Mouse (Mus musculus): Measurements from ENCODE around the gene Itpk1.
"Not testable (repeated sequence)": the region's sequence is repeated elsewhere in the genome, so short reads cannot be mapped to it uniquely, and the experiment has no call there.

The Itpk1 gene

DNA sequence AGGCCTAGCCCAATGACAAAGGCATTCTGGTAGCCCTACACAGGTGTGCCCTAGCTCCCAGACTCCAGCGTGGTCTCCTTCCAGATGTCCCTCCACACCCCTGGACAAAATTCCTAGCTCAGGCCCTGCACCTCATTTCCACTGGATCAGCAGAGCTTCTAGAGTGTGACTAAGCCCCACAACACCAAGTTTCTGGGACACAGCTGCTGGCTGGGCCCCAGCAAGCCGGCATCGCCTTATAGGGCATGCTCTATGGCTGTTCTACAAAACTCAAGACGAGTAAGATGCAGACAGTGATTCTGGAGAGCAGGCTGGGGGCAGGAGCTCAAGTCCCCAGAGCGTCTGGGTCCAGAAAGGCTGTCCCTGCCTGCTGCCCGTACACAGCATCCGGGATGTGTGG lies 43.0 kb downstream of the Itpk1 start:
- no peak for DNase-seq (ENCODE audit: low spot score in 2 of 2)

DNA sequence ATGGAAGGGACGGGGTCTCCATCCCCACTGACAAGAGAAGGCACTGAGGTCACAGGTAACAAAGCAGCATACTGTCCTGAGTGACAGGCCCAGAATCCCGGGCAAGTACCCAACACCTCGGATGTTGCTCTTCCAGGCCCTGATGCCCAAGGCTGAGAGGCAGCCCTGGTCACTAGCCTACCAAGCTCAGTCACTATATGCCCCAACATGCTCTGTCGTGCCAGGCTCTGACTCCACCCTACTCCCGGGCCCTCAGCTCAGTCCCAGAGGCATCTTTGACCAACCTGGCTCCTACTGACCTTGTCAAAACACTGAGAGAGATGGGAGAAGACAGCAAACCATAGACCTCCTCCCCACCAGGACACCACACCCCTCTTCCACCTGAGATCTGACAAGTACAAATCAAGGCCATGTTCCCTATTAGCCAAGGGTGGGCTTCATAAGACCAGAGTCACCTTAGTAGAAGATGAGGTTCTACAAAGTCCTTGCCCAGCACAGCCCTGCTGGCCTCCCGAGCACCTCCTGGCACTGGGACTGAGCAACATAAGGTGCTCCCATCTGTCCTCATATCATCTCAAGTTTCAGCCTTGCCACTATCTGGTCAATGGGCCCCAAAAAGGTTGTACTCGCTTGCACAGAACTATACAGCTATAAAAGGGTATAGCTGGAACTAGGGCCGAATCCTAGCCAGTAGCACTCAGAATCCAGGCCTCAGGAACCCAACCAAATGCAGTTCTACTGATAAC lies 43.7 kb downstream of the Itpk1 start:
- no peak for DNase-seq (ENCODE audit: low spot score in 2 of 2)

DNA sequence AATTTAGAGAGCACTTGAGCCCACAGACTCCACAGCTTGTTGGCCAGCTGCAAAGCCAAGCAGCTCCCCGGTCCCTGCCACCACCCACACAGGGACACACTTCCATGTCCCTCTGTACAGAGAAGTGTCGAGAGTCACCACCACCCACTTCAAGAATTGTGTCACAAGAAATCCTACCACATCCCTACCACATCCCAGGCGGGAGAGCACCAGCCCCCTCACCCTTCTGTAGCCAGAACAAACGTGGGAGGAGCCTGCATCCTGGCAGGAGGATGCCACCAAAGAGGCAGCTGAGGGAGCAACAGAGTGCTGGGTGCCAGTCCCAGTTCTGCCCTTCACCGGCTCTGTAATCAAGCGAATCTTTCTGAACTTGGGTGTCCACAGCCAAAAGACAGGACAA lies 51.7 kb downstream of the Itpk1 start:
- DNase-seq (ENCODE audit: low spot score in 2 of 2): no peak

DNA sequence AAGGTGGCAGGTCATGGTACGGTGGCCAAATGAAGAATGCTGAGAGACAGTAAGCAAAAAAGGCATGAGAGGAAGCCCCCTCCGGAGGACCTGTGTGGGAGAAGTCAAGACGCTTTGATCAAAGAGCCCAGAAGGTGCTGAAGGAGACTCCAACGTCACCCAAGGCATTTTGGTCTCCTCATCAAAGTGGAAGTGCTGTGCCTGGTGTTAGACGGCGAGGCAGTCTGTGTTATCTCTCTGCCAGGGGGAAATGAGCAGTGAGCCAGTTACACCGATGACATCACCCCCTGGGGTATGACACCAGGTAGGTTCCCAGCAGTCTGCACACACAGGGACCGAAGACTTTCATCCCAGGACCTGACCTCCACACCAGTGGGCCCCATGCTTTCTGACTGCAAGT lies 52.3 kb downstream of the Itpk1 start:
- DNase-seq (ENCODE audit: low spot score in 2 of 2): no peak

DNA sequence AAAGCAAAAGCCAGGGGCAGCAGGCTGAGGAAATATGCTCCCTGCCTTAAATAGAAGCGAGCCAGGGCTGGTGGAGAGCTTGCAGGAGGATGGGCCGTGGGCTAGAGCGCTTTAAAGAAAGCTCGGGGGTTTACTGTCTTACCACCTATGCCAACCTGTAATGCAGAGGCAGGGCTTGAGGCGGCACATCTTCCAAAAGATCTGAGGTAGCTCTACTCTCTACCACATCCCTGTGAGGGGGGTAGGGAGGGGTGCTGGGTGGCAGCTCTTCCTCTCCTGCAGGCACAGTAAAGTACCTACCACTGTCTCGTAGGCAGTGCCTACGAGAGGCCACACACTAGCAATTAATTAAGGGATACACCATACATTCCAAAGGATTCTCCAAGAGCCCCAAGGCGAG lies 52.9 kb downstream of the Itpk1 start:
- DNase-seq (ENCODE audit: low spot score in 2 of 2): no peak

DNA sequence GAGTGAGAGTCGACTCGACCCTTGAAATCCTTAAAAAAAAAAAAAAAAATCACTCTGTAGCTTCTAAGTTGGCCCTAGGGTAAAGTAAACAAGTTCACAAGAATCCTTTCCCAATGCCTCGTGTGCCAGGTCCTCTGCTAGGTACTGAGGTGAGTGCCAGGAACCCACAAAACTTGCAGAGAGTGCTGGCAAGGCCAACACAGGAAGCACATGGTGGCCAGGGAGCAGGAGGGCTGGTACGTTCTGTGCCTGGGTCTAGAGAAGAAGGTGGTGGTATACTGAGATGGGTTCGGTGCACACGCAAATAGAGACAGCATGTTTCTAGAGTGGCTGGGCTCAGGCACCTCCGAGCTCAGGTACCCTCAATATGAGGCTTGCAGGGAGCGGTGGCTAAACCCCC lies 53.3 kb downstream of the Itpk1 start:
- DNase-seq (ENCODE audit: low spot score in 2 of 2): no peak

DNA sequence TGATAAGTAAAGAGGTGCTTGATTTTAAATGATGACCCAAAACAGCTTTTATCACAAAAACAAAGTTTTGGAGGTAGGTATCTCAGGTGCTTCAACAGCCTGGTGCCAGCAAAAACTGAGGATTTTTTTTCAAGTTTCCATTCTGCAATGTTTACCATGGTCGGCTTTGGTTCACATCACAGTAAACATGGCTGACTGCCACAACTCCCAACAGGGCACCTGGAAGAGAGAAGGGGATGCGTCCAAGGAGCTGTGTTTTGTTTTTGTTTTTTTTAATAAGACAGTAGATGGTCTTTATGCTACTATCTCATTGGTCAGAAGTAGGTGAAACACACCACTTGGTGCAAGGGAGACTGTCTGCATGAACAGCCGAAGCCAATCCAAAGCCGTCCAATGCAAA lies 54.1 kb downstream of the Itpk1 start:
- no peak for DNase-seq (ENCODE audit: low spot score in 2 of 2)

DNA sequence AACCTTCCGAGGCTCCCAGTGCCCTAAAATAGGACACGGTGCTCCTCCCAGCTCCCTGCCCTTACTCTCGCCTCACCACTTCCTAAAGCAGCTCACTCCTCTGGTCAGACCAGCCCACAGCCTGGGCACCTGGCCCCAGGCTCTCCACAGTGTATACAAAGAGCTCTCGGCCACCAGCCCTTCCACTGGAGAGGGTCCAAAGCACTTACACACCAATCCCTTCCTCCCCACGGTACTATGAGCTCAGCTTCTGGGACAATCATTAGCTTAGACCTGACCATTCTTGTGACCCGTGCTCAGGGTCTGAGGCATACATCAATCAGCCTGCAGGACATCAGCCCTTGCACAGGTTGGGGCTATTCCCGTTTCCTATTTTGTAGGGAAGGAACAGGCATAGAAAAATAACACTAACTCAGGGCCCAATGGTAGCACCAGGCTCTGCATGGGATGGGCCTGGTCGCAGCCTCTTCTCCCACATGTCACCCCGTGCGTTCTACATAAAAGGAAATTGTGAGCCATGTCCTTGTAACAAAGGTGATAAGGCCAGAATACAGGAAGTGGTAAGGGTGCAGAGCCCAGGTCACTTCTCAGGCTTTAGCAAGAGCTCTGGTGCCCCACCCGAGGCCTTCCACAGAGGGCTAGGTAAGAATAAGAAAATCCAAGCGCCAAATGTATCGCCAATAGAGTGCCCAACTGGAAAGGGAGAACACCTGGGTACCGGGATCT lies 56.7 kb downstream of the Itpk1 start:
- no peak for DNase-seq (ENCODE audit: low spot score in 2 of 2)

DNA sequence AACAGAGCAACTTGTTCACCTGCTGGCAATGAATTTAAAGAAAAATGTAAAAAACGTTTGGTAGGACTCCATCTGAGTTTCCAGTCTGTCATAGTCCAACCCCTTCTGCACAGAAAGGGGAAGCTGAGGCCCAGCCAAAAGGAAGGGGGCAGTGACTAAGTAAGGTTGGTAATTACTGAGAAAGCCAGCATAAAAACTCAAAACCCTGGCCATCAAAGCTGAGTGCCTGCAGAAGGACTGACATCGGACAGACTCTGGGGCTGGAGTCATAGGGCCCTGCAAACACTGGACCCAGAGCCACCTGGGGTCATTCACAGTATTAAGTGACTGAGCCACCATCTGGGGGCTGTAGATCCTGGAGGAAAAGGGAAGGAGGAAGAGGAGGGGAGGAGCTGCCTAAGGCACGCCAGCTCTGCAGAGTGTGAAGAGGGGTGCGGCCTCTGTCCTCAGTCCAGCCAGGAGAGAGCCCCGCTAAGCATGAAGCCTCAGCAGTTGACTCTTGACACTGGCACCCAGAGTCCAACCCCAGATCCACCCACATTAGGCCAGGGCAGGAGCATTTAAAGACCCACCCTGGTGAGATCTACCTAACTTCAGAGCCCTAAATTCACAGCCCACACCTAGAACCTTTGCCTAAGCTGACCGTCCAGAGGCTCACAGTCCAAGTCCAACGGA lies 58.0 kb downstream of the Itpk1 start:
- DNase-seq (ENCODE audit: low spot score in 2 of 2): no peak

DNA sequence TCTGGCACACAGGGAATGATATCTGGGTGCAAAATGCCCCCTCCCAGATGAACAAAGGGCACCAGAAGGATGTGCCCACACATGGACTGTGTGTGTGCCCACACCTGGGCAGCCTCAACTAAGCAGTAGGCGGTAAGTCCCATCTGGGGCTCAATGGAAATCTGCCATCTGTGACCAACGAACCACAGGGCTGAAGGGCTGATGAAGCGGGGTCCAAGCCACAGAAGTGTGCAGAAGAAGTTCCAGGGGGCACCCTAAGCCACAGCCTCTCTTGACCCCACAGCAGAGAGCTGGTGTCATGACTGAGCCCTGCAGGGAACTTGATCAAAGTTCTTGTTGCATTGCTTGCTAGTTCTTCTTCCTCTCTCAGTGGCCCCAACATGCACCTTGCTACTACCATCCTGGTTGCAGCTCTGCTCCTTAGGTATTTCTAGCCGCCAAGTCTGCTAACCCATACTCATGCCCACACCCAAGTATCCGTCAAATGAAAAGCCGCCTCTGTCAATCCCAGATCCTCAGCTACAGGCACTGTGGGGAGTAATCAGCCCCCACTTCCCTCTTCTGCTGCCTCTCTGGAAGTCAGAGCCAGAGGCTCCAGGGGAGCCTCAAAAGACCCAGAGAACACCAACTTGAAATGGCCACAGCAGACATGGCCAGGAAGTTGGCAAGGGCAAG lies 58.7 kb downstream of the Itpk1 start:
- no peak for DNase-seq (ENCODE audit: low spot score in 2 of 2)

DNA sequence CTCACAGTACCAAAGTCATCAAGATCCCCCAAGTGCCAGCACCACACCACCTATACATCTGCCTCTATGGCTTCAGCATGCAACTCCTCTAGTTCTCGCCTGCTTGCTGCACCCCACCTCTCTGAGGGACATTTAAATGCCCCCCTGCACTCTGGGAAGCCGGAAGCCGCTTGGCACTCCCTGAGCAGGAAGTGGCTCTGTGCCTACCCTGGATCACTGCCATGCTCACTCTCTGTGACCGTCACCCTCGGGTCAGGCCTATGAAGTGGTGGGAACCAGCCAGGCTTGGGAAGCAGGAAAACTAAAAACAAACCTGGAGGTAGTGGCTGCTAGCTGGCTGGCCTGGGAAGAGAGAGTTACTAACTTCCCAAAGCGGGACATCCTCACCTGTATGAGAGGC lies 61.4 kb downstream of the Itpk1 start:
- DNase-seq (ENCODE audit: low spot score in 2 of 2): no peak

DNA sequence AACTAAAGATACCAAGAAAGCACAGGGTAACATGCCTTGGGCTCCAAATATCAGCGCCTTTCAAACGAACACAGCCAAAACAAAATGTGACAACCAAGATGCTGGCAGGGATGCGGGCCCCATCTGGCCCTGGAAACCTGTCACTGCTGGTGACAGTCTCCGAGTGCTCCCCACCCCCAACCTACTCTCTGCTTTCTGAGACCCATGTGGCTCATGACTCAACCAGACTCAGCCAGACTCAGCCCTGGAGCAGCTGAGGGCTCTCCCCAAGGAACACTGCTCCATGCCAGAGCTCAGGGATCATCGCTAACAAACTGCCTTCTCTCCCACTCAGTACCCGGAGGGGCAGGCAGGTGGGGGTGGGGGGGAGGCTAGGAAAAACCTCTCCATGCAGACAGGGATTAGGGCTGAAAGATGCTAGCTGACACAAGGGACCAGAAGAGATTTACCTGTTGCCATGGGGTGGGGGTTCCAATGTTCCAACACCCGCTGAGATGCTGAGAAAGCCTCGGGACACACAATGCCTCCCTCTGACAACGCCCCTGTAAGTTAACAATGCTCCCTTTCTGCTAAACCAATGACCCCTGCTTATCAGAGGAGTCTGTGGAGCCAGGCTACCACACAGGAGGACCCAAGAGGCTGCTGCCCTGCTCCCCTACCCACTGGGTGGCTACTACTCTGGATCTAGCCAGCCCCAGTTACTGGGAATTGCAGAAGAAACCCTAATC lies 64.1 kb downstream of the Itpk1 start:
- peak; percentile 42 to 73 for DNase-seq (ENCODE audit: low spot score in 2 of 2)

DNA sequence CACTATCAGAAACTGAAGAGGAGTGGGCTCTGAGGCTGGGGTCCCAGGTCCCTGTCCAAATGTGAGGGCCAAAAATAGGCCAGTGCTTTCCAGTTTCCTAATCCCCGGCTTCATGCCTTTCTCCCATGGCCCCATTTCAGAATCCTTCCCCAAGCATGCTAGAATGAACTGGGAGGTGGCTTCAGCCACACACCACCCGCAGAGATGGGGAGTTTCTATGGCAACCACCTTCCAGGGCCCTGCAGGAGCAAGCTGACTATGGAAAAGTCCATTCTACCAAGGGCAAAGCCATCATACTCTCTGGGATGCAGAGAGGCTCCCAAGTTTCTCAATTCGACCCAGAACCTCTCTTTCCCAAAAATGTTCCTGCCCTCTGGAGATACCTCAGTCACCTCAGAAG lies 65.9 kb downstream of the Itpk1 start:
- DNase-seq (ENCODE audit: low spot score in 2 of 2): peak in 1 of 2 experiments; percentile 31

DNA sequence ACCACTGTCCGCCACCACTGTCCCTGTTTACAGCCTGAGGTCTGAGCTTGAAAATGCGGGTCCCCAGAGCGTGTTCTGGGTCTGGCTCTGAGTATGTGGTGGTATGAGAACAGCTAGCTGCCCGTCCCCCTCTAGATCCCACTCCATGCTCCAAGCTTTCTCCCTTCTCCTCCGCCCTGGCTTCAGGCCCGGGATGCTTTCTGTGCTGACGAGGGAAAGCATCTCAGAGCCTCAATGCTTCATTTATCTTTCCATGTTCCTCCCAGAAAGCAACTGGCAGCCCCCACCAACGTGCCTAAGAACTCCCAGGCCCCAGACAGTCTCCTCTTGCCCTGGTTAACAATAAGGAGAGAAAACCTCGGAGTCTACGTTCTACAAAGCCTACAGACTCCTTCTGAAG lies 67.5 kb downstream of the Itpk1 start:
- no peak for DNase-seq (ENCODE audit: low spot score in 2 of 2)

DNA sequence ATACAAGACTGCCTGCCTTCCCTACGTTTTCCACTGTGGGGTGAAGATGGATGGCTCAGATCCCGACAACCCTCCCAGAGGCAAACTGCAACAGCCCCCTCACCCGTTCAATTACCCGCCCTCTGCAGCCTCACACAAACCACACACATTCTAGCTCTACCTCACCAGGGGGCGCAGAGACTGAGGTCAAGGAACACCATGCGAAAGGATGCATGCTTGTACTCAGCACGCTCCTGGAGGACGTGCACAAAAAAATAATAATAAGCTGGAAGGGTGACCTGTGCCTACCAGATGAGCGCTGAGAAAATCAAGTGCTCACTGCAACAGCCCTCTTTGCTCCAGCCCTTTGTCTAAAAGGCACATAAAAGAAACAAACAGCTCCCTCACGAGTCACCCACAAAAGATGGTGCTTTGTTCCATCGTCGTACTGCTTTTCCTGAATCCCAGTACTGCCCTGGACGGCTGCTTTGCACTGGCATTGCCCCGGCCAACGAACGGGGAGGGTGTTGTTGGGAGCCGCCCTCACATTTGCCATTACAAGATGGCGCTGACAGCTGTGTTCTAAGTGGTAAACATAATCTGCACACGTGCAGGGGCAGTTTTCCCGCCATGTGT lies 70.2 kb downstream of the Itpk1 start:
- DNase-seq (ENCODE audit: low spot score in 2 of 2): no peak

DNA sequence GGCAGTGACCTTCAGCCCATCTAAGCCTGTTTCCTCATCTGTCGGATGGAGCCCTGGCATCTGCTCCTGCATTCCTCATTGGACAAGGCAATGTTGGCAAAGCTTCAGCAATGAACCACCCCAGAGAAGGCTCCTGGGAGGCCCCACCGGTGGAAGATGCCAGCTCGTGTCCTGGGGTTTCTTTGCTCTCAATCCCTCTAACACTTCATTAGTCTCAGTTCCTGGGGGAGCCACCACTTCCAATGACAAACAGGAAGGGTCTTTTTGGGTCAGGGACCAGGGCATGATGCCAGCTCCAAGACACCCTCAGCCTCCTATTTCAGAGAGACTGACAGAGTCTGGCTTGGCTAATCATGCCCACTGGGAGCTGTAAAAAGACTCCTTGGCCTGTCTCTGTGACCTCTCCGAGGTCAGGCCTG lies 71.6 kb downstream of the Itpk1 start:
- peak in 1 of 2 experiments; percentile 41 for DNase-seq (ENCODE audit: low spot score in 2 of 2)

DNA sequence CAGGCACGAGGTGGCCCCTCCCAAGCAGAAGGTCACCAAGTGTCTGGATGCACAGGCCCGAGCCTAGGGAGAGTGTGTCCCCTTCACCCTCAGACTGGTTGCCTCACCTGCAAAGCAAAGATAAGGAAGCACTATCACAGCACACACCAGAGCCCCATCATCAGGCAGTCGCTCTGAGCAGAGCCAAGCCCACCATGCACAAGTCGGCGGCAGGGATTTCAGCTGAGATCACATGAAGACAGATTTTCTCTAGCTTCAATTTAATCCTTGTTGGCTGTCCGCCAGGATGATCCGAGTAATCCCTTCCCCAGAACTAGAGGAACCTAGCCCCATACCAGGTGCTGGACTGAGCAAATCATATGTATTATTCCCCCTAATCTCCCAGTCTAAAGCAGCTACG lies 73.0 kb downstream of the Itpk1 start:
- peak in 1 of 2 experiments; percentile 32 for DNase-seq (ENCODE audit: low spot score in 2 of 2)

DNA sequence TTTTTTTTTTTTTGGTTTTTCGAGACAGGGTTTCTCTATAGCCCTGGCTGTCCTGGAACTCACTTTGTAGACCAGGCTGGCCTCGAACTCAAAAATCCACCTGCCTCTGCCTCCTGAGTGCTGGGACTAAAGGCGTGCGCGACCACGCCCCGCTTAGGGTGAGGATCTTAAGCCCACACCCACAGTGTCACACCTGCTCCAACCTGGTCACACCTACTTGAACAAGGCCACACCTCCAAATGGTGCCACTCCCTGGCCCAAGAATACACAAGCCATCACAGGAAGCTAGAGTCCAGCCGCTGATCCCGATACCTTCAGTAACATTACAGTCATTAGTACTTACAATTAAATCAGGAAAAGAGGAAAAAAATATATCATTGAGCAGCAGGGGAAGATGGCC lies 74.3 kb downstream of the Itpk1 start:
- DNase-seq (ENCODE audit: low spot score in 2 of 2): not testable (repeated sequence)

DNA sequence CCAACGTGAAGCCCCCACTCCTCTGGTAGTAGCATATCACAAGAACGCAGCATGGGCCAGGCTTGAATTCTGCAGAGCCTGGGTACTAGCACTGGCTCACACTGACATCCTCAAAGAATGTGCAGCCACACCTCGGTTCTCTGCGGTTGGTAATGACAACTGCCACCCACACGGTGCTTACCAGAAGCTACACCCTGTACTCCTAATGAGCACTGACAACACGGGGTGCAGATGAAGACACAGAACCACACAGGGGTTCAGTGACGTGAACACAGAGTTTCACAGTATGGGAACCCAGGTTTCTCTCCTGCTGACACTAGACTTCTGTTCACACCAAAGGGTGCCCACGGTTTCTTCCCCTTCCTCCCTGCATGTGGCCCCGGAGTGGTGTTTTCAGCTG lies 76.5 kb downstream of the Itpk1 start:
- no peak for DNase-seq (ENCODE audit: low spot score in 2 of 2)

DNA sequence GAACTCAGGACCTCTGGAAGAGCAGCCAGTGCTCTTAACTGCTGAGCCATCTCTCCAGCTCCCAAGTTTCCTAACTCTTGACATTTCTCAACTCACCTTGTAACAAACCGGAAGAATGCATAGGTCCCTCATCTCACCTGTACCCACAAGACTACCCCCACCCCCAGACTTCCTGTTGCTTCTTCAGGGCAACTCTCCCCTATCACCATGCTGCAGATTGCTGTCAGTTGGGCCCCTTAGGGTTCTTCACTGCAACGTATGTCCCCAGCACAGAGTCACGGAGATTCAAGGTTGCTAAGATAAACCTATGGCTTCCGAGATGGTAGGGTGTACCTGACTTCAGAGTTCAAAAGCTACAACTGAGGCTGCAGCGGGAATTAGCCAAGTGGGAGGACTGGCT lies 77.2 kb downstream of the Itpk1 start:
- no peak for DNase-seq (ENCODE audit: low spot score in 2 of 2)

DNA sequence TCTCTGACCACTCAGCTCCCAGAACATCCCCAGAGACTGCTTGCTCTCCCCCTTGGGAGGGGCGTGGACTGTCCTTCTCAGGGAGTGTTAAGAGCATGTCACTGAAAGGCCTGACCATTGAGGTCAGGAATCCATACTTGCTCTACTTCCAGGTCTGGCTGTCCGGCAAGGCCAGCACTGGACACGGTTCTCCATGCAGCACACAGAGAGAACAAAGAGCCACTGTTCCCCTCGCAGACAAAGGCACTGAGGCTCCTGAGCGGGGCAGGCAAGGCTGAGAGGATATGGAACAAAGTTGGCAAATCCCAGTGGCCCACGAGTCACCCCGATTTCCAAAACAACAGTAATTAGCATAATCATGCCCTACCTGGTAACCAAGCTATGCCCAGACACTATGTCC lies 77.9 kb downstream of the Itpk1 start:
- DNase-seq (ENCODE audit: low spot score in 2 of 2): no peak
